Mouse (Mus musculus) small intestine, adult 2 months (tissue): ENCODE results near the gene Mfsd6.

Experiments used
- CTCF ChIP-seq: fragments of 200-500 bp; IDR thresholded peaks from 2 replicates; pipeline ENCODE4 v1.5.1; 2012; ENCODE audit warnings: low read depth, mild to moderate bottlenecking, control low read depth, inconsistent platforms, low read length, moderate library complexity, mixed read lengths; ENCODE audit not compliant: insufficient replicate concordance, insufficient read length; ENCODE audit errors: extremely low read depth
- POLR2A ChIP-seq: fragments of 200-500 bp; IDR thresholded peaks from 2 replicates; pipeline ENCODE4 v1.6.1; 2012; ENCODE audit warnings: low read depth, mild to moderate bottlenecking, control low read depth, inconsistent platforms, low read length, moderate library complexity

GRCm38 (mm10) chr1:52752706-52753105, 25.4 kb upstream of the Mfsd6 start:
- no peak for TF ChIP-seq CTCF
- no peak for TF ChIP-seq POLR2A
